Mouse (Mus musculus): Measurements from ENCODE around the gene Mccc1. TPM values are rescaled to one million over a fixed set of nuclear protein-coding genes. Genes with fewer than 3 reads are reported as not detected.

Mccc1 gene
- total RNA-seq (2023), result 30.7 TPM

GRCm38 (mm10) chr3:36000275-36001239, at the start of gene Mccc1:
Gene Mccc1 (minus strand): TSS chr3:36000678.

DNA sequence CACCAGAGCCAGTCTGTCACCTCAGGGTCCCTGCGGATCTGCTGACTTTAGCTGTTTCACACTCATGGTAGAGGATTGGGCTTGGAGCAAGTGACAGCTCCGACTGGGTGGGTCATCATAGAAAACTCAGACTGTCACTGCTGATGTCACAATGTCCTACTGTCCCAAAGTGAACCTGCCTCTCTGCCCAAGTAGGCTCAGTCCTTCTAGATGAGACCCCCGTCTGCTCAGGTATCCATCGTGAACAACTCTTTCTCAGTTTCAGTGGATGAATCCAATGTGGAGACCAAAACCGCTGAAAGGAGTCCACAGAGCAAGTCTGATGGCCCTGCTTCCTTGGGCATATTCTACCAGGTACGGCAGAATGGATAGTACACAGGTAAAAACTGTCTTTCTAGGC, 63.1 kb downstream of the Mccc1 start, which contains the start of gene Dcun1d1:
Gene Dcun1d1 (minus strand): TSS at position 101 of the 400 bp plus-strand sequence.

Other genes starting within 250 kb of the Mccc1 start
- 274 TPM for gene Atp11b, start 246.6 kb downstream of the Mccc1 start, total RNA-seq (2023)
- gene Dcun1d1, start 63.2 kb downstream of the Mccc1 start, total RNA-seq (2023), result 91.7 TPM
- gene Ccdc144b, start 52.9 kb upstream of the Mccc1 start, total RNA-seq (2023), result not detected
- gene Acad9, start 65.3 kb upstream of the Mccc1 start, total RNA-seq (2023), result 41.5 TPM
- 3.8 TPM for gene D3Ertd254e, start 150.3 kb upstream of the Mccc1 start, total RNA-seq (2023)
- not detected for gene Qrfpr, start 221.6 kb upstream of the Mccc1 start, total RNA-seq (2023)